17 mouse cellular contexts compared by ENCODE assay signal in genomic region chr2:122716301-122716842, GRCm38 (mm10). TPM values are rescaled to one million over a fixed set of nuclear protein-coding genes. Genes with fewer than 3 reads are reported as not detected.
DNase-seq lines count a peak whose midpoint lies in the region; ATAC-seq and TF ChIP-seq lines count a peak whose summit lies in the region.
"Had no signal": no experiment of that assay in that cellular context is flagged by ENCODE, and none has a peak within 500 bp of the region (broad histone marks: within the 10 kb centered on the region; RNA-seq: fewer than 3 reads in every experiment).

No protein-coding gene starts in this region.

- TF ChIP-seq CTCF in C2C12 (IDR thresholded peaks at IDR 0.05; ENCODE audit: control insufficient read depth, insufficient read depth, insufficient read length) (no peak), Patski (IDR thresholded peaks at IDR 0.05) (no peak)

- POLR2A ChIA-PET in Patski (lab: Charles Lee) = interaction anchor here (0.6 to 2.0 kb wide), 3 partner anchors 11 to 19 kb away, joined by 3 to 7 read pairs (median 3); partner anchors contain the start of gene Slc30a4

- in situ Hi-C loops in Patski (cut with MboI; ENCODE audit: low pct_unique_long_range_greater_than_20kb) = no loop called here

- H3K36me3 ChIP-seq in C2C12 (ENCODE audit: control insufficient read depth, insufficient read depth) = no peaks in the 10 kb centered on the region
- H3K36me3 ChIP-seq in hindbrain, embryonic 14.5 days (replicated peaks; ENCODE audit: control insufficient read depth, insufficient read depth) = no peaks in the 10 kb centered on the region
- H3K36me3 ChIP-seq: embryonic facial prominence, embryonic 13.5 days; heart, embryonic 13.5 days; hindbrain, embryonic 12.5 days had no signal

- no peak overlapping the region for H3ac ChIP-seq in C2C12 (ENCODE audit: control insufficient read depth, insufficient read length, low read depth)

- H3K9ac ChIP-seq in hindbrain, embryonic 14.5 days = no peak overlapping the region
- H3K9ac ChIP-seq: embryonic facial prominence, embryonic 13.5 days; heart, embryonic 13.5 days; hindbrain, embryonic 12.5 days had no signal

- peak; percentile 82 for DNase-seq in thymus, postnatal 0 days (ENCODE audit: low spot score)
- no peak for DNase-seq in thymus, postnatal 25 days
- no peak for DNase-seq in Patski (ENCODE audit: low read depth, low spot score)
- no peak for DNase-seq in hindbrain, embryonic 14.5 days (ENCODE audit: low spot score)
- DNase-seq in embryo, embryonic 11 days = no peak
- DNase-seq: adrenal gland, postnatal 10 days; cerebellum, adult 11 months; cerebellum, adult 8-10 months; cerebellum, postnatal 25 days; gastrocnemius, adult 2 months; gastrocnemius, postnatal 25 days; heart, postnatal 4 days had no signal

- H3K4me2 ChIP-seq in hindbrain, embryonic 14.5 days (replicated peaks) = no peak overlapping the region
- H3K4me2 ChIP-seq: embryonic facial prominence, embryonic 13.5 days; heart, embryonic 13.5 days; hindbrain, embryonic 12.5 days had no signal

- H3K27ac ChIP-seq in hindbrain, embryonic 14.5 days = no peak overlapping the region
- H3K27ac ChIP-seq: embryonic facial prominence, embryonic 13.5 days; gastrocnemius, adult 2 months; heart, embryonic 13.5 days; hindbrain, embryonic 12.5 days had no signal

- no peaks in the 10 kb centered on the region for H3K27me3 ChIP-seq in C2C12 (ENCODE audit: control insufficient read depth, insufficient read depth, insufficient read length)
- H3K27me3 ChIP-seq in Patski = no peaks in the 10 kb centered on the region
- no peaks in the 10 kb centered on the region for H3K27me3 ChIP-seq in hindbrain, embryonic 14.5 days (ENCODE audit: control insufficient read depth, insufficient read depth, low read length)
- H3K27me3 ChIP-seq: embryonic facial prominence, embryonic 13.5 days; heart, embryonic 13.5 days; hindbrain, embryonic 12.5 days had no signal

- H3K79me2 ChIP-seq in C2C12 (ENCODE audit: control insufficient read depth, insufficient read depth) = no peaks in the 10 kb centered on the region

- 84% methylated on average over 3 of the region's 3 CpGs for WGBS in hindbrain, embryonic 14.5 days

- peak; percentile 31 for ATAC-seq in Patski
- no peak for ATAC-seq in hindbrain, embryonic 14.5 days (ENCODE audit: low FRiP score)
- ATAC-seq: forebrain, embryonic 14.5 days had no signal

- H3K4me1 ChIP-seq in hindbrain, embryonic 14.5 days (replicated peaks; ENCODE audit: control insufficient read depth, insufficient read depth, low read length) = no peaks in the 10 kb centered on the region
- H3K4me1 ChIP-seq: embryonic facial prominence, embryonic 13.5 days; heart, embryonic 13.5 days; hindbrain, embryonic 12.5 days had no signal

- CTCF ChIA-PET in Patski (lab: Charles Lee) = interaction anchor here (0.7 to 3.3 kb wide), 6 partner anchors 9 to 50 kb away, joined by 3 to 16 read pairs (median 4); no protein-coding TSS in a partner anchor

- no peak overlapping the region for H3K4me3 ChIP-seq in C2C12 (ENCODE audit: insufficient read depth, poor library complexity, severe bottlenecking)
- no peak overlapping the region for H3K4me3 ChIP-seq in hindbrain, embryonic 14.5 days (replicated peaks; ENCODE audit: low read length)
- H3K4me3 ChIP-seq: embryonic facial prominence, embryonic 13.5 days; gastrocnemius, adult 2 months; heart, embryonic 13.5 days; hindbrain, embryonic 12.5 days had no signal

- H3K9me3 ChIP-seq in hindbrain, embryonic 14.5 days (ENCODE audit: control insufficient read depth, low read length) = no peaks in the 10 kb centered on the region
- H3K9me3 ChIP-seq: embryonic facial prominence, embryonic 13.5 days; heart, embryonic 13.5 days; hindbrain, embryonic 12.5 days had no signal

- H3K79me3 ChIP-seq in C2C12 (ENCODE audit: low read depth) = no peaks in the 10 kb centered on the region

TF ChIP-seq in C2C12, 6 proteins besides CTCF, POLR2A, EP300 and RAD21:
- peak; percentile 67 for TF ChIP-seq MAX (IDR thresholded peaks at IDR 0.05)
- TF ChIP-seq MYOD1 (IDR thresholded peaks at IDR 0.05; ENCODE audit: control insufficient read depth, insufficient read length, low read depth) = no peak

RNA-seq across cellular contexts. Expression of gene Slc30a4, which starts 13.9 kb away (rescaled TPM):
- polyA plus RNA-seq in thymus, postnatal 0 days (2015; fragmentation: Nextera tagmentation; extraction: Ambion mirVana) = 5.9 and 6.2 TPM in 2 replicates
- polyA plus RNA-seq in C2C12 (2012; fragmentation: generic; extraction: Trizol) (19.7 TPM), Patski (2021) (42.7 TPM)
- 13.0 and 13.6 TPM in 2 replicates for polyA plus RNA-seq in hindbrain, embryonic 14.5 days (2014; fragmentation: Nextera tagmentation; extraction: Ambion mirVana)

RNA-seq across cellular contexts. Expression of gene Bloc1s6, which starts 21.9 kb away (rescaled TPM):
- 49.5 and 54.0 TPM in 2 replicates for polyA plus RNA-seq in thymus, postnatal 0 days (2015; fragmentation: Nextera tagmentation; extraction: Ambion mirVana)
- polyA plus RNA-seq in C2C12 (2012; fragmentation: generic; extraction: Trizol) (19.1 TPM), Patski (2021) (29.3 TPM)
- polyA plus RNA-seq in hindbrain, embryonic 14.5 days (2014; fragmentation: Nextera tagmentation; extraction: Ambion mirVana) = 78.4 and 91.7 TPM in 2 replicates

RNA-seq across cellular contexts. Expression of gene Sqor, which starts 48.7 kb away (rescaled TPM):
- polyA plus RNA-seq in thymus, postnatal 0 days (2015; fragmentation: Nextera tagmentation; extraction: Ambion mirVana) = 5.7 and 6.3 TPM in 2 replicates
- polyA plus RNA-seq in C2C12 (2012; fragmentation: generic; extraction: Trizol) (5.3 TPM), Patski (2021) (11.4 TPM)
- polyA plus RNA-seq in hindbrain, embryonic 14.5 days (2014; fragmentation: Nextera tagmentation; extraction: Ambion mirVana) = 2.8 and 3.1 TPM in 2 replicates
